Mouse (Mus musculus) erythroblast, embryonic 14.5 days (primary cell): ENCODE results near the gene Esr1.

ENCODE experiments used
- GATA1 ChIP-seq: IDR thresholded peaks from 2 replicates; pipeline ENCODE4 v1.6.1; 2012; ENCODE audit warnings: low read length, inconsistent platforms, mixed read lengths
- TAL1 ChIP-seq: IDR thresholded peaks from 3 replicates; pipeline ENCODE4 v1.6.1; 2012; ENCODE audit warnings: low read length, inconsistent platforms, mixed read lengths

GRCm38 (mm10) chr10:4996592-4996991 lies 385.2 kb downstream of the Esr1 start:
- TF ChIP-seq TAL1, result no peak
- TF ChIP-seq GATA1, result no peak
